Mouse (Mus musculus) cerebral cortex, adult 2 months (tissue): ENCODE measurements around the gene Serinc5.

ENCODE experiments used
- WGBS: fragments of 180-500 bp; shearing (Covaris S2); methylation state at CpG from one replicate; pipeline ENCODE4 v1.1.7; 2018; 5-methylcytosine and 5-hydroxymethylcytosine counted together

The Serinc5 gene

DNA sequence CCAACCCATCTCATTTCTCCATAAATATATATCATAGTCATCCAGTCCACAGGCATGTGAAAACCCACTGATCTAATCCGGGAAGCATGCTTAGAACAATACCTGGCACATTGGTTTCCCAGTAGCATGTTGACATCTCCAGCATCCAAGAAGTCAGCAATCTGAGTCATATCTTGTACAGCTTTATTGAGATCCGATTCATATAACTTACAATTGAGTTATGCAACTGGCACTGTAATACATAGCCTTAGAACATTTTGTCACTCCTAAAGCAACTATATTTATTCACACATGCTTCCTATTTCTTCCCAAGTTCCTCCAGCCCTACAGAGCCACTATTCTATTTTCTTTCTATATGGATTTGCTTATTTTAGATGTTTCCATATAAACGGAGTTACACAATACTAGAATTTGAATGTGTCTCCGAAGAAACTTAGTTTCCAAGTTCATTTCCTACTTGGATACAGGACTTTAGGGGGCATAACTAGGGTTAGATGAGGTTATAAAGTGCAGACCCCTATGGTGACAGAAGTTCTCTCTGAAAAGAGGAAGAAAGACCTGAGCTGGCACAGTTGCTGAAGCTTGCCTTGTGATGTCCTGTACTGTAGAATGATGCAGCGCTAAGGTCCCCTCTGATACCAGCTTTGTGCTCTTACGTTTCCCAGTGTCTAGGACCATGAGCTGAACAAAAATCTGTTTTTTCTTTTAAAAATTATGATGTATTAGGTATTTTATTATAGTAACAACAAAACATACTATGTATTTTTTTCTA lies 57.5 kb downstream of the Serinc5 start:
- WGBS, result 60% methylated on average over 6 of the region's 6 CpGs

DNA sequence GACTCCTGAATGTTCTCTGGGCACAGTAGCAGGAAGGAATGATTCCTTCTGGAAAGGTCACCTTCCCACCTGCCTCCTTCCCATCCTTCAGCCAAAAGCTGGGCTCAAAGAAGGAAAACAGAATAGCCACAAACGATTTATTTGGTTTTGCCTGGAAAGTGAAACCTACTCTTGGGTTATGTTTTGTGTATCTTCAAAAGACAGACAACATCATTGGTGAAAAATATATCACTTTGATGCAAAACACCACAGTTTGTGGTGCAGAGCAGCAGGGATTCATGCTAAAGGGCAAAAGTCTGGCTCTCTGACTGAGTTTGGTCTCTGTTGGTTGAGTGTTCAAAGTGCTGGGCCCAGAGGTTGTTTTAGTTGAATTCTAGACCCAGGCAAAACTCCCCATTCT lies 60.8 kb downstream of the Serinc5 start:
- 57% methylated on average over 1 of the region's 1 CpGs for WGBS

GRCm38 (mm10) chr13:92674676-92675075 lies 63.8 kb downstream of the Serinc5 start:
- 35% methylated on average over 2 of the region's 2 CpGs for WGBS

- WGBS, result 81% methylated on average over 3 of the region's 3 CpGs
Measured at GRCm38 (mm10) chr13:92675308-92675707, 64.4 kb downstream of the Serinc5 start.

GRCm38 (mm10) chr13:92675897-92676584 lies 65.2 kb downstream of the Serinc5 start:
- 52% methylated on average over 11 of the region's 11 CpGs for WGBS

DNA sequence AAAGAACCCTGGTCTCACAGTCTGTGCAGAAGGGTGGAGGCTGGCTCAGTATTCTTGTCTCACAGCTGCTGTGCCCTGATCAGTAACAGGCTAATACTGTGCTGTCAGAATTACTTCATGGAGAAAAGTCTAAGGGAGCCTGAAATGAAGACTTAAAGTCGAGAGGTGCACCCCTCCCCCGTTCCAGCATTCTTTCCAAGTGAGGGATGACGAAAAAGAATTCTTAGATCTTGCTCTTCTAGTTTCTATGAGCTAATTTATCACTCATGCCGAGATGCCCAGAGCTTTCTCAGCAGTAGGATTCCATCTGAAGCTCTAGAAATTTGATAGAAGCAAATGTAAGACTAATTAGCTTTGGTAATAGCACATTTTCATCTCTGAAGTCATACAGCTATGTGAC lies 66.8 kb downstream of the Serinc5 start:
- WGBS, result 54% methylated on average over 4 of the region's 4 CpGs

GRCm38 (mm10) chr13:92679661-92680060 lies 68.8 kb downstream of the Serinc5 start:
- 61% methylated on average over 7 of the region's 7 CpGs for whole genome bisulfite sequencing

DNA sequence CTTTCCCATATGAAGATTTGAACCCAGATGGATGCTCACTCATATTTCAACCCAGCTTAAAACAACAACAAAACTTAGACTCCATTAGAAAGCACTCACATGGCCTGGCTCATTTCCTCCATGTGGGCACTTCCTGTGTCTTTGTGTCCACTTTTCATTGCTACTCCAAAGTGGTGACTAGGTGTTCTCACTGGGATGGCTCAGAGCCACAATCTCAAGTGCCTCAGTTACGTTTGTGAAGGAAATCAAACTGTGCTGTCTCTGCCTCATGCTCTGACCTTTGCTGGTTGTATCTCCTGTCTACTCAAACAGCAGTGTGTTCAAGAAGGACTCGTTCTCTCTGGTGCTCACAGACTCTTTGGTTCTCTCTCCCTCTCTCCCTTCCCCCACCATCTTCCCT lies 70.7 kb downstream of the Serinc5 start:
- WGBS, result 72% methylated on average over 2 of the region's 2 CpGs

DNA sequence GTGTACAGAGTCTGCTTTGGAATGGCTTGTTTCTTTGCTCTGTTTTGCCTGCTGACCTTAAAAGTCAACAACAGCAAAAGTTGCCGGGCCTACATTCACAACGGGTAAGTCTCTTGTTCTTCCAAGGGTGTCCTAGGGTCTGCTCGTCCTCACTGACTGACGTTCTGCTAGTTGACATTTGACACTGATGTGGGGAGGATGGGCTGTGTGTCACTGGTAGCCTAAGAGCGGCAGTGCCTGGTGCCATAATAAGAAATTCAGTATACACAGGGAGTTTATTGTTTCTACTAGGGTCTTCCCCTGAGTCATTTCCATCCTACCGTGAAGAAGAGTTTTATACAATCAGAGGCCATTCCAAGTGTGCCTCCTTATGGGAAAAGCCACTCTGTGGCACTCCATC lies 71.9 kb downstream of the Serinc5 start:
- WGBS, result 80% methylated on average over 6 of the region's 6 CpGs

DNA sequence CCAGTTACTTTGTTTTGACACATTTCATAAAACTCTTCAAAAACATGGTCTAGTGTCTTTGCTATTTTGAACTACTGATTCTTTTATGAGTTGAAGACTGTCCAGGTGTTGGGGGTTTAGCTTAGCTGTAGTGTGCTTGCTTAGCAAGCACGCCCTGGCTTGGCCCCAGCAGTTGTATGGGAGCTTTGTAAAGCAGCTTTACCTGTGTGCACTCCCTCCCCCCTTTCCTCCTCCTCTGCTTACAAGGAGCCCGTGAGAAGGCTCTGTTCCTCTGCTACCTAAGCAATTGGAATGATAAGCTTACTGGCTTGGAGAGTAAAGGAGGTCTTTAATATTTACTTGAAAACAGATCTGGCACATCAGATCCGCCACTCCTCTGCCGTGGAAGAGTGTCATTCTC lies 72.6 kb downstream of the Serinc5 start:
- 83% methylated on average over 4 of the region's 4 CpGs for WGBS

- 68% methylated on average over 4 of the region's 4 CpGs for WGBS
Measured at GRCm38 (mm10) chr13:92684310-92684709, 73.4 kb downstream of the Serinc5 start.

DNA sequence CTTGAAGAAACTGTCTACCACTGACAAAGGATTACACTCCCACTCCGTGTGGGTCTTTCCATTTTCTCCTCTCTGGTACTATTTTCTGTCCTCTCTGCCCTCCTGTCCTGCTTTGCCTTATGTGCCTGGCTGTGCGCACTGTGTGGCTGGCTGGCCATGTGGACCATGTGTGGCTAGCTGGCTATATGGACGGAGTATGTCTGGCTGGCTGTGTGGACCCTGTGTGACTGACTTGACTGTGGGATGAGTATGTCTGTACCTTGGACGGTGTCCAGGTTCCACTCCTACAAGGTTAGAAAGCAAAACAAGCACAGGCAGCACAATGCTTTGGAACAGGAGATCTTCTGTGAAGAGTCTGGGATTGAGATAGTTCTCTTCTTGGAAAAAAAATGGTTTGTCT lies 74.4 kb downstream of the Serinc5 start:
- WGBS, result 58% methylated on average over 4 of the region's 4 CpGs

DNA sequence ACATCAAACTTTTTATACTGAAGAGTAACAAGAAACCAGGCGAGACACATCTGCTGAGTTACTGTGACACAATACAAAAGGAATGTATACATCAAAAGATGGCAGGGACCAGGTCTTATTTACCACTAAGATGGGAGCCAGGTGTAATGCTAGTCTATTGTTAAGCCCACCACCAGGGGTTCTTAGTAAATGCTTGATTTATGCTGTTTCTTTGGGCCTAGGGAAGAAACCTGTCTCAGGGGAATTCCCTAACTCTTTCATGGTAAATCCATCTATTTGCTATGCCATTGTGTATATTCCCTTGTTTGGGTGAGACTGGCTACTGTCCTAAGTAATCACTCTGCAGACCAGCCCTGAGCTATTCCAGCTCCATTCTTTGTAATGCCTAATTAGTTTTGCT lies 76.3 kb downstream of the Serinc5 start:
- WGBS, result 96% methylated on average over 1 of the region's 1 CpGs

GRCm38 (mm10) chr13:92689061-92689460 lies 78.2 kb downstream of the Serinc5 start:
- 83% methylated on average over 2 of the region's 2 CpGs for whole genome bisulfite sequencing

DNA sequence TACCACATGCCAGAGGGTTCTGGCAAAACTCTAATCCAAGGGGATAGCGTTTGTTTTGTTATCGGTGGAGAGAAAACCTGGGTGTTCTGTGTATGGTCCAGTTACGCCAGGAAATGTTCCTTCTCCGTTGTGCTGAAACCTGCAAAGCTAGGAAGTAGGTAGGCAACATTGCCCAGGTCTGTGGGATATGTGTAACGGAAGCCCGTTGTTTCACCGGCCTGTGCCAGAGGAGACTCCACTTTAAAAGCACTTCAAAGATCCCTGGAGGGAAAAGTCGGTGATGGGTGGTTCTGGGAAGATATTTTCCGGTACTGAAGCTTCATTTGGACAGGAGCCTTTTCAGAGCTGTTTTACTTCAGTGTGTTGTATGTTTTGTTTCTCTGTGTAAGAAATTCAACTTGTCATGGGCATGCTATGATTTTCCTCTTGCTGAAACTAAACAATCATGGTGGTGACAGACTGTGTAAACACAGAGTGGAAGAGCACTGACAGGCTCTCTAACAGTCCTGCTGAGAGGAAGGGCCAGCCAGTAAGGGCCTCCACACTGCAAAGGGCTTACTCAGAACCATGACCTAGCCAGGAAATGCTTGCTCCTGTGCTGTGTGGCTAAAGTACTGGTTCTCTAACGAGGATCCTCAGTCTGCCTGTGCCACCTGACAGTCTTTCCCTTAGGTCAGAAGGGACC lies 83.1 kb downstream of the Serinc5 start:
- WGBS, result 70% methylated on average over 10 of the region's 10 CpGs

GRCm38 (mm10) chr13:92696491-92696939 lies 85.6 kb downstream of the Serinc5 start:
- WGBS, result 46% methylated on average over 5 of the region's 5 CpGs

- 94% methylated on average over 4 of the region's 4 CpGs for WGBS
Measured at GRCm38 (mm10) chr13:92697141-92697540, 86.2 kb downstream of the Serinc5 start.

DNA sequence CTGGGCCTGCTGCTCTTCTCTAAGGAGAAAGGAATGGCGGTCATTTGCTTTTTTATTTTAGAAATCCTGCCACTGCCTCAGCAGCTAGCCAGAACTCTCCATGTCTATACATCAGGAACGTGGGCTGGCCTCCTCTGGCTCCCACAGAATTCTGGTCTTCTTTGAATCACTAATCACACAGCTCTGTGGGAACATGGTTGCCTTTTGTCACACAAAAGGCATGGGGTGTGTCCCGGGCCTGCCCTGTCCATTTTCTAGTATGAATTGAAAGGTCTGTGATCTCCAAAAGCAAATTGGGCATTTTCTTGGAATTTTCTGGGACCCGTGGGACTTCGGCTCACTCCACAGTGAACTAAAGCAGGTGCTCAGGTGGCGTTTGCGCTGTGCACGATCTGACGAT lies 87.9 kb downstream of the Serinc5 start:
- 72% methylated on average over 9 of the region's 9 CpGs for WGBS

GRCm38 (mm10) chr13:92699395-92699794 lies 88.5 kb downstream of the Serinc5 start:
- WGBS, result 97% methylated on average over 6 of the region's 6 CpGs

- 80% methylated on average over 5 of the region's 5 CpGs for WGBS
Measured at GRCm38 (mm10) chr13:92702035-92702434, 91.1 kb downstream of the Serinc5 start.

DNA sequence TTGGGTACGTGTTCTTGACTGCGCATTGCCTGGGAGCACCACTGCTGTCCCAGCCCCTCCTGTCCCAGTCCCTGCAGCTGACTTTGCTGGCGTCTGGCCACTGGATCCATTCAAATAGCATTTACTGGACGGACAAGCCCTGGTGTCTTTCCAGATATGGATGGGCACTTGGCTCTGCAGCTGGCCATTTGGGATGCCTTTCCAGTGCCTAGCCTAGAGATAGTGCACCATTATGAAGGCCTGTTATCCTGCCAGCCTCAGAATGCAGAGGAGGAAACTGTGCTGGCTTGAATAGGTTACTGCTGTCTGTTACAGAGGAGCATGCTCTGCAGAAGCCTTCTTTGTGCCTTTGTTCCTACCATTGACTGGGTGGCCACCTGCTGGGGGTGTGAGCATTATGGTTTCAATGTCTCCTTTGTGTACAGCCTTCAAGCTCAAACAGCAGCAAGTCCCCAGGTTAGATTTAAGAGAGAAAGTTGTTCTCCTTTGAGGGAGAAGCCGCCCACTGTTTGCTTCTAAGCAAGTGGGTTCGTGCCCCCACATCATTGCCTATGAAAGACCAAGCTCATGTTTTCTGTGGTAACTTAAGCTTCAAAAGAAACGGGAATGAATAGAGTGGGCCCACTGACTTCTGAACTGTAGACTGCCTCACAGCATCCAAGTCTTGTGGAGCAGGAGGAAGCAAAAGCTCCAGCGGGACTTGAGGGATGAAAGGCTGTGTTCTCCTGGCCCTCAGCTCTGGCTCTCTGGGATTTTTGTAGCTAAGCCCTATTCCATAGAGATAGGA lies 92.5 kb downstream of the Serinc5 start:
- 63% methylated on average over 8 of the region's 8 CpGs for WGBS

DNA sequence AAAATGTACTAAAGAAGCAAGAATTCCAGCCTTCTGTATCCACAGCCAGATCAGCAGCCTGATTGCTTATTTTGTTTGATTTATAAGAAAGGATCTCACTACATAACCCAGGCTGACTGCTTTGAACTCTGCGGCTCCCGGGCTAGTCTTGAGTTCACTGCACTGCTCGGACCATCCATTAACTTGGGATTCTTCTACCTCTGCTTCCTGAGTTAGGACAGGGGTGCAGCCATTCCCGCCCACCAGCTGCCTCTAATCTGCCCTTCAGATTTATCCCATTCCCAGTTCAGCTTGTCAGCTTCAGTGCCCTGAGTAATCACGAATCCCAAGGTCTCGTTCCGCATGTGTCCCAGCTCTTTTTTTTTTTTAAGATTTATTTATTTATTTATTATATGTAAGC lies 93.3 kb downstream of the Serinc5 start:
- 87% methylated on average over 7 of the region's 7 CpGs for WGBS
